Mouse (Mus musculus) midbrain, embryonic 11.5 days (tissue): ENCODE data around the gene Gm10392. TPM values are rescaled to one million over a fixed set of nuclear protein-coding genes. Genes with fewer than 3 reads are reported as not detected.
A peak's percentile ranks its signal among the peaks of the same experiment; 100 is the strongest.

ENCODE experiments used
- ATAC-seq: fragments of 200-750 bp; cut with Nextera tagmentation; 2 replicates; pipeline ENCODE4 v1.8.0; 2017; ENCODE audit warnings: moderate TSS enrichment, moderate library complexity; ENCODE audit not compliant: low FRiP score
- DNase-seq: peaks from one replicate; pipeline ENCODE4 v3.0.0; 2015; ENCODE audit warnings: low spot score; ENCODE audit errors: missing footprints
- H3K27ac ChIP-seq: fragments of 300-500 bp; sonication (generic); 2 replicates; pipeline ENCODE4 v1.5.1; 2014; ENCODE audit warnings: low read depth, low read length
- H3K27me3 ChIP-seq: fragments of 300-500 bp; sonication (generic); 2 replicates; pipeline ENCODE4 v1.6.1; 2014; ENCODE audit warnings: mild to moderate bottlenecking, low read length, moderate library complexity, mixed read lengths; ENCODE audit not compliant: control insufficient read depth, insufficient read depth
- H3K36me3 ChIP-seq: fragments of 300-500 bp; sonication (generic); 2 replicates; pipeline ENCODE4 v1.6.1; 2014; ENCODE audit warnings: mild to moderate bottlenecking, low read length, moderate library complexity, mixed read lengths; ENCODE audit not compliant: control insufficient read depth, insufficient read depth
- H3K4me1 ChIP-seq: fragments of 300-500 bp; sonication (generic); 2 replicates; pipeline ENCODE4 v1.6.1; 2014; ENCODE audit warnings: low read length; ENCODE audit not compliant: control insufficient read depth, insufficient read depth
- H3K4me2 ChIP-seq: fragments of 300-500 bp; sonication (generic); 2 replicates; pipeline ENCODE4 v1.6.1; 2014; ENCODE audit warnings: mild to moderate bottlenecking, moderate library complexity
- H3K4me3 ChIP-seq: fragments of 300-500 bp; sonication (generic); 2 replicates; pipeline ENCODE4 v1.5.1; 2014; ENCODE audit warnings: low read depth, low read length
- H3K9ac ChIP-seq: fragments of 300-500 bp; sonication (generic); 2 replicates; pipeline ENCODE4 v1.6.1; 2014; ENCODE audit warnings: low read length
- H3K9me3 ChIP-seq: fragments of 300-500 bp; sonication (generic); 2 replicates; pipeline ENCODE4 v1.6.1; 2016; ENCODE audit warnings: low read length; ENCODE audit not compliant: control insufficient read depth
- WGBS: fragments of 180-500 bp; shearing (Covaris S2); extraction: QIAGEN DNeasy Blood & Tissue Kit; methylation state at CpG from one replicate; pipeline ENCODE4 v1.1.7; 2014; 5-methylcytosine and 5-hydroxymethylcytosine counted together
- polyA plus RNA-seq: library from polyadenylated mRNA; unstranded; fragments of >200 nt; fragmentation: Nextera tagmentation; extraction: Ambion mirVana; gene quantifications from 2 replicates; pipeline ENCODE4 v1.2.1, GENCODE M21; 2014

Gm10392 gene
- polyA plus RNA-seq, 1 experiment from 2014 or later, result 0.10 TPM

DNA sequence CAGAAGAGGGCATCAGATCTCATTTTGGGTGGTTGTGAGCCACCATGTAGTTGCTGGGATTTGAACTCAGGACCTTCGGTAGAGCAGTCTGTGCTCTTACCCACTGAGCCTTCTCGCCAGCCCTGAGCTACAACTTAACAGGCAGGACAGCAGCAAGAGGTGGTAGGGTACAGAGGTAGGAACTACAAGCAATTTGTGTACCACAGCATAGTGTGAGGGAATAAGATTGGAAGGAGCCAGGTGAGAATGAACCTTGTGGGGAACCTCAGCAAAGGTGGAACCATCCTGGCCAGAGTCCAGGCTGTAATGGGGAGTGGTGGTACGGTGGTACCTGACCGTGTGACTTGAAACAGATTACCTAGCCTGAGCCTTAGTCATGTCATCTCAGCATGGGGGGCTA, 17.0 kb downstream of the Gm10392 start:
- Histone ChIP-seq H3K27me3 (no peaks in the 10 kb centered on the region), H3K36me3 (peaks cover 24% of the 10 kb centered on the region), H3K9ac (no peak overlapping the region), H3K4me3 (no peak overlapping the region), H3K27ac (no peak overlapping the region), H3K4me1 (peaks cover 23% of the 10 kb centered on the region), H3K9me3 (no peaks in the 10 kb centered on the region), H3K4me2 (no peak overlapping the region)
- no peak for DNase-seq
- ATAC-seq, result no peak
- 91% methylated on average over 4 of the region's 4 CpGs for WGBS

DNA sequence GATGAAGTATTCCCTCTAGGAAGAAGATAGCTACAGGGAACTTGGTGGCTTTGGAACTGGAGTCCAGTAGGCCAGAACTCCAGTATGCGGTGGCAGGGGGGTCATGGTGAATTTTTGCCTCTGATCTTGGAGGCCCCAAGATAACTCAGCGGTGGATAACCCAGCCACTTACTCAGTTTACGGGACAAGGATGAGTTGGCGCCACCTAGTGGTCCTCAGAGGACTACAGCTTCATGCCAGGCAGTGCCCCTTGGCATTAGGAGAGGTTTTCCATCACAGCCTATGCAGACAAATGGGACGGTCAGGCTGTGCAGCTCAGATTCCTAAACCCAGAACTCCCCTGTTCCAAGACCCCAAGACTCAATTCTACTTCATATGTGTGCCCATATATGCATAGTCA, 17.6 kb downstream of the Gm10392 start:
- peaks cover 24% of the 10 kb centered on the region for H3K4me1 ChIP-seq
- H3K27ac ChIP-seq, result no peak overlapping the region
- H3K9ac ChIP-seq, result no peak overlapping the region
- WGBS, result 31% methylated on average over 5 of the region's 5 CpGs
- no peak overlapping the region for H3K4me3 ChIP-seq
- peaks cover 18% of the 10 kb centered on the region for H3K36me3 ChIP-seq
- no peaks in the 10 kb centered on the region for H3K27me3 ChIP-seq
- no peaks in the 10 kb centered on the region for H3K9me3 ChIP-seq
- peak; percentile 92 for DNase-seq
- ATAC-seq, result no peak
- H3K4me2 ChIP-seq, result no peak overlapping the region

DNA sequence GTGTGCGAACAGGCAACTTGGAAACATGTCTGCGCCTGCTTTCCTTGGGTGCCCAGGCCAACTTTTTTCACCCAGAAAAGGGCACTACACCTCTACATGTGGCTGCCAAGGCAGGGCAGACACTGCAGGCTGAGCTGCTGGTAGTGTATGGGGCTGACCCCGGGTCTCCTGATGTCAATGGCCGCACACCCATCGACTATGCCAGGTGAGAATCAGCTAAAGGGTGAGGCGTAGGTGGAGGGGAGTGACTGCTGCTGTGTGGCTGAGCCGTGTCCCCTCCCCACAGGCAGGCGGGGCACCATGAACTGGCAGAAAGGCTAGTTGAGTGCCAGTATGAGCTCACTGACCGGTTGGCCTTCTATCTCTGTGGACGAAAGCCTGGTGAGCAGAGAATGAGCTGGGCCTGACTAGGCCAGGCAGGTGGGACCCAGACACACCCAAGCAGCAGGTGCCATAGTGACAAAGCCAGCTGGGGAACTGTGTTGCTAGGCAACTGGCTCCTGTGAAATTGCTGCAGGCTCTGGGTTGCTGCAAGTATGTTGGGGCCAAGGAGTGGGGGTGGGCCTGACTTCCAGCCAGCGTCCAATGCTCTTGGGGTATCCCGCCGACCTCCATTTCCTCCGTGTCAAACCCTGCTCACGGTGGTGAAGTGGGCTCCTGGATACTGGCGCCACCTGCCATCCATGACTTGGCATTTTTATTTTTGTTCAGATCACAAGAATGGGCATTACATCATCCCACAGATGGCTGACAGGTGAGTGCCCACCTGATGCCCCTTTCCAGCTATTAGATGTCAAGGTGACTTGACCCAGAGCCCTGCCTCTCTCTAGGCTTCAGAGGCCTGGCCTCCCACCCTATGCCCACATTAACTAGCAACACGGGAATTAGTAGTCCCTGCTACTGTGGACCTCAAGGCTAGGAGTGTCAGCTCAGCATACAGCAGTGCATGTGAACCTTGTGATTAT, 18.4 kb downstream of the Gm10392 start:
- Histone ChIP-seq H3K4me2 (no peak overlapping the region), H3K9ac (no peak overlapping the region), H3K27ac (no peak overlapping the region), H3K9me3 (no peaks in the 10 kb centered on the region), H3K4me3 (no peak overlapping the region), H3K27me3 (no peaks in the 10 kb centered on the region), H3K4me1 (peaks cover 29% of the 10 kb centered on the region), H3K36me3 (peaks cover 14% of the 10 kb centered on the region)
- ATAC-seq (no peak), DNase-seq (no peak)
- WGBS, result 86% methylated on average over 17 of the region's 17 CpGs

DNA sequence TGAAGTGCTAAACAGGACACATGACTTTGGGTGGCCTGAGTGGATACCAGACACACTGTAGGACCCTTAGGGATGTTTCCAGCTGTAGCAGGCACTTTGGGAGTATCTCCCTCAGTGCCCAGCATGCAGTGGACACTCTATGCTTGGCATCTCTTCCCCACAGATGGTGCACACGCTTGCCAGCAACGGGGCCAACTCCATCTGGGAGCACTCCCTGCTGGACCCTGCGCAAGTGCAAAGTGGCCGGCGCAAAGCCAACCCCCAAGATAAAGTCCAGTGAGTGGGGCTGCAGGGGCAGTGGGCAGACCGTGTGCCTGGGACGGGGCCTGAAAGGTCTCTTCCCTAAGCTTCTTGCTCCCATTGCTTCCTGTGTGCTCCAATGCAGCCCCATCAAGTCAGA, 19.6 kb downstream of the Gm10392 start:
- Histone ChIP-seq H3K4me1 (peaks cover 39% of the 10 kb centered on the region), H3K27ac (no peak overlapping the region), H3K4me2 (no peak overlapping the region), H3K27me3 (no peaks in the 10 kb centered on the region), H3K36me3 (peaks cover 8% of the 10 kb centered on the region; the same call in 1 of the 2 replicates), H3K9me3 (no peaks in the 10 kb centered on the region), H3K4me3 (no peak overlapping the region), H3K9ac (no peak overlapping the region)
- no peak for ATAC-seq
- DNase-seq, result no peak
- 89% methylated on average over 7 of the region's 7 CpGs for WGBS

DNA sequence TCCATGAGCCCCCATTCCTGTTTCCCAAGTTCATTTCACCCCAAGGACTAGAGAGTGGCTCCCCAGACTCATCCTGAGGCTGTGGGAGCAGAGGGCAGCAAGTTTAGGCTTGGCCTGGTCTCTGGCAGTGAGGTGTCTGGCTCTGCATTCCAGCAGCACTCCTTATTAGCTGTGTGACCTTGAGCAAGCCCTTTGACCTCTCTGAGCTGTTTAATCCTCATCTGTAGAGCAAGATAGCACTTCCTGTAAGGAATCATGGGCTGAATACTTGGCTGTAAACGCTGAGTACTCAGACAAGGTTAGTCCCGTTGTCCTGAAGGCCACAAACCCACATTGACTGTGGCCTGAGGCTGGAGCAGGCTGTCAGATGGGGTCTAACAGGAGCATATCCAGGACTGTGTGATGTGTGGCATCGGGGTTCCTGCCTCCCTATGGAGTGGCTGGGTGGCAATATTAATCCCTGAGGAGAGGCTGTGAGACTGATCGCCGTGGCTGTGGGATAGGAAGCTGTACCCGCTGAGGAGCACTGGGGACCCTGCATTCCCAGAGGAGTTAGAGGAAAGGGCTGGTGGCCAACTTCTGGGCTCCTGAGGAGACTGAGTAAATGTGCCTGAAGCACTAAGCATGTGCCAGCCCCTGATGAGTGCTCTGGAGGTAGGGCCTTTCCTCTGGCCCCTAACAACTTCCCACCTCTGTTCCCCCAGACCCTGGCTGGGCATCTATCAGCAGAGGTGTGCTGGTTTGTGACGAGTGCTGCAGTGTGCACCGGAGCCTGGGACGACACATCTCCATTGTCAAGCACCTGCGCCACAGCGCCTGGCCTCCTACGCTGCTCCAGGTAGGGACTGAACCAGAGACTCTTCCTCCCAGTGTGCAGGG, 20.5 kb downstream of the Gm10392 start:
- Histone ChIP-seq H3K27ac (peak overlapping the region; percentile 40), H3K4me1 (peaks cover 43% of the 10 kb centered on the region), H3K27me3 (no peaks in the 10 kb centered on the region), H3K4me3 (no peak overlapping the region), H3K36me3 (peaks cover 7% of the 10 kb centered on the region; the same call in 1 of the 2 replicates), H3K9me3 (no peaks in the 10 kb centered on the region), H3K9ac (no peak overlapping the region; the same call in 1 of the 2 replicates), H3K4me2 (no peak overlapping the region)
- DNase-seq (no peak), ATAC-seq (no peak)
- 64% methylated on average over 12 of the region's 12 CpGs for WGBS

DNA sequence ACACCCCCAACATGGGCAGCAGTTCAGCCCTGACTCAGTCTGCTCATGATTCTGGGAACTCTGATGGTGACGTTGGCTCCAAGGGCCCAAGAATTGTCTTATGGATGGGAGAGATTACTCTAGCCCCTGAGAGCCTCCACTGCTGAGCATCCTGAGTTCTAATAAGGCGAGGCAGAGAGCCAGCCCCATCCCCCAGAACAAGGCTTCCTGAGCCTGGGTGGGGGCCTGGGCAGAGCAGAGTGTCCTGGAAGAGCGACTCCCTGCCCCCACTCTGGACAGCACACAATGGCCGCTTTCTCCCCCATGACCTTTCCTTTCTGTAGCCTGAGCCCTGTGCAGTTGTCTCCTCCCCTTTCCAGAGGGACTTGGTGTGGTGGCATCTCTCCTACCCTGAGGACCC, 21.1 kb downstream of the Gm10392 start:
- Histone ChIP-seq H3K4me1 (peaks cover 43% of the 10 kb centered on the region), H3K9me3 (no peaks in the 10 kb centered on the region), H3K27ac (peak overlapping the region; percentile 40), H3K27me3 (no peaks in the 10 kb centered on the region), H3K36me3 (peaks cover 2% of the 10 kb centered on the region; the same call in 1 of the 2 replicates), H3K9ac (peak overlapping the region; percentile 17; the same call in 1 of the 2 replicates), H3K4me3 (no peak overlapping the region), H3K4me2 (no peak overlapping the region)
- DNase-seq, result no peak
- ATAC-seq, result no peak
- WGBS, result 19% methylated on average over 4 of the region's 4 CpGs

DNA sequence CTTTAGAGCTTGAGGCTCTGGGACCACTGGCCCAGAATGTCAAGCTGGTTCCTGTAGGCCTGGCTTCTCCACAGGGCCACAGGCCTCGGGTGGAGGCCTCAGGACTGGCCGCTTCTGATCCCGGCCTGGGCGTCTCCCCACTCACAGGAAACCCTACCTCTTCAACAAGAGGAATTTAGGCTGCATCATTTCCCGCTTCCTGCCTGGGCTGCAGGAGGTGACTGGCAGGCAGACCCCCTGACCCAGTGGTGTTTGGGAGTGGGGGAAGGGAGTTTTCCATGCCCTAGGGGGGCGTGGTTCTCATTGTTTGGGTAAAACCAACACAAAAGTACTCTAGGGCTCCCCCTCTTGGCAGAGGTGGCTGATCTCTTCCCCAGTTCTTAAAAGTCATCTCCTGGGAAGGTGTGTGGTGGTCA, 21.6 kb downstream of the Gm10392 start:
- Histone ChIP-seq H3K27me3 (no peaks in the 10 kb centered on the region), H3K4me2 (no peak overlapping the region), H3K36me3 (no peaks in the 10 kb centered on the region), H3K4me3 (no peak overlapping the region), H3K4me1 (peaks cover 48% of the 10 kb centered on the region), H3K9ac (no peak overlapping the region), H3K9me3 (no peaks in the 10 kb centered on the region), H3K27ac (peak overlapping the region; percentile 3; the same call in 1 of the 2 replicates)
- ATAC-seq (no peak), DNase-seq (peak; percentile 93)
- 18% methylated on average over 6 of the region's 6 CpGs for WGBS

DNA sequence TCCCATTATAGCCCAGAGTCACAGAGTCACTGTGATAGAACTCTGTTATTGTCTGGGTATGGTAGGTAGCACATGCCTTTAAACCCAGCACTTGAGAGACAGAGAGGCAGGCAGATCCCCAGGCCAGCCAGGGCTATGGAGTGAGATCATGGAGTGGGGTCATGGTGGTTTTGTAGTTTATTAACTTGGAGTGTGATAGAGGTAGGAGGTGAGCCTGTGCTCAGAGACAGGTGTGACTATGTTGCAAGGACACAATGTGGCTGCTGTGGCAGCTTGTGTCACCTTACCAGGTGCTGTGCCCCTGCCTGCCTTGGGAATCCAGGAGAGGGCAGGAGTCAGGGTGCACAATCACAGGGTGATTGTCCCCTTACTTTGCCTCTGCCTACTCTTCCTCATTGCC, 23.5 kb downstream of the Gm10392 start:
- peaks cover 55% of the 10 kb centered on the region for H3K4me1 ChIP-seq
- no peaks in the 10 kb centered on the region for H3K36me3 ChIP-seq
- DNase-seq (no peak), ATAC-seq (no peak)
- no peak overlapping the region for H3K9ac ChIP-seq
- no peak overlapping the region for H3K4me3 ChIP-seq
- H3K9me3 ChIP-seq, result no peaks in the 10 kb centered on the region
- H3K27me3 ChIP-seq, result no peaks in the 10 kb centered on the region
- H3K27ac ChIP-seq, result no peak overlapping the region
- H3K4me2 ChIP-seq, result no peak overlapping the region
